9 mouse cellular contexts compared by ENCODE assay signal in genomic region chr14:61045446-61046090, GRCm38 (mm10). TPM values are rescaled to one million over a fixed set of nuclear protein-coding genes. Genes with fewer than 3 reads are reported as not detected.
A peak's percentile ranks its signal among the peaks of the same experiment; 100 is the strongest.
DNase-seq lines count a peak whose midpoint lies in the region; ATAC-seq lines count a peak whose summit lies in the region.
"Had no signal": no experiment of that assay in that cellular context is flagged by ENCODE, and none has a peak within 500 bp of the region (broad histone marks: within the 10 kb centered on the region; RNA-seq: fewer than 3 reads in every experiment).

No protein-coding gene starts in this region.

- no peak for ATAC-seq in embryonic facial prominence, embryonic 15.5 days (ENCODE audit: insufficient number of reproducible peaks, low FRiP score, low TSS enrichment, low read depth)
- ATAC-seq in hindbrain, embryonic 12.5 days (ENCODE audit: low FRiP score): no peak; the same call in 1 of the 2 replicates

- peak overlapping the region; percentile 48 for H3K4me3 ChIP-seq in embryonic facial prominence, embryonic 15.5 days (replicated peaks)
- peak overlapping the region; percentile 44 for H3K4me3 ChIP-seq in hindbrain, embryonic 12.5 days

- peak overlapping the region; percentile 79 for H3K4me2 ChIP-seq in embryonic facial prominence, embryonic 15.5 days (replicated peaks)
- H3K4me2 ChIP-seq in hindbrain, embryonic 12.5 days (replicated peaks): peak overlapping the region; percentile 81

- intact Hi-C loops in heart, postnatal 25 days (cut with DNase I): no loop called here
- intact Hi-C loops in left cerebral cortex, postnatal 25 days (cut with DNase I): loop anchor here (1.0 kb wide), 1 partner anchor 8 kb away; no protein-coding TSS in a partner anchor

- DNase-seq in heart, adult 11 months: peak; percentile 92
- DNase-seq in heart, postnatal 25 days (ENCODE audit: low spot score): no peak
- peak; percentile 33 for DNase-seq in lung, postnatal 14 days
- DNase-seq in right cerebral cortex, postnatal 14 days: no peak
- DNase-seq in left cerebral cortex, postnatal 25 days (ENCODE audit: low spot score in 2 of 2): no peak
- no peak for DNase-seq in layer of hippocampus, postnatal 10 days (ENCODE audit: low spot score in 2 of 2)

- H3K27me3 ChIP-seq in embryonic facial prominence, embryonic 15.5 days: no peaks in the 10 kb centered on the region
- H3K27me3 ChIP-seq in hindbrain, embryonic 12.5 days: peaks cover 5% of the 10 kb centered on the region; the same call in 1 of the 2 replicates

- H3K4me1 ChIP-seq in embryonic facial prominence, embryonic 15.5 days: peaks cover 28% of the 10 kb centered on the region
- H3K4me1 ChIP-seq in hindbrain, embryonic 12.5 days: peaks cover 29% of the 10 kb centered on the region

- no peaks in the 10 kb centered on the region for H3K9me3 ChIP-seq in embryonic facial prominence, embryonic 15.5 days (replicated peaks)
- no peaks in the 10 kb centered on the region for H3K9me3 ChIP-seq in hindbrain, embryonic 12.5 days (replicated peaks)

- no peaks in the 10 kb centered on the region for H3K36me3 ChIP-seq in embryonic facial prominence, embryonic 15.5 days
- no peaks in the 10 kb centered on the region for H3K36me3 ChIP-seq in hindbrain, embryonic 12.5 days

- H3K27ac ChIP-seq in embryonic facial prominence, embryonic 15.5 days (replicated peaks): peak overlapping the region; percentile 92
- peak overlapping the region; percentile 75 for H3K27ac ChIP-seq in hindbrain, embryonic 12.5 days
- H3K27ac ChIP-seq: macrophage had no signal

- WGBS in embryonic facial prominence, embryonic 15.5 days: 1% methylated on average over 19 of the region's 19 CpGs
- WGBS in hindbrain, embryonic 12.5 days: under 1% methylated on average over 19 of the region's 19 CpGs

- H3K9ac ChIP-seq in embryonic facial prominence, embryonic 15.5 days: peak overlapping the region; percentile 51
- peak overlapping the region; percentile 52 for H3K9ac ChIP-seq in hindbrain, embryonic 12.5 days

RNA-seq across cellular contexts. Expression of gene Tnfrsf19, which starts 0.7 kb away (rescaled TPM):
- total RNA-seq in heart, postnatal 25 days (2021): 1 to 10 TPM; 3.8 to 4.9 TPM
- polyA plus RNA-seq in embryonic facial prominence, embryonic 15.5 days (2015; fragmentation: Nextera tagmentation; extraction: Ambion mirVana): 99.6 and 104 TPM in 2 replicates
- 55.8 and 57.2 TPM in 2 replicates for polyA plus RNA-seq in hindbrain, embryonic 12.5 days (2016; fragmentation: Nextera tagmentation; extraction: Ambion mirVana)
- total RNA-seq in left cerebral cortex, postnatal 25 days (2021): 10 to 100 TPM; 55.7 to 64.8 TPM
- 10 to 100 TPM; 75.9 to 87.9 TPM for total RNA-seq in layer of hippocampus, postnatal 10 days (2021)
- polyA plus RNA-seq: macrophage had no signal

Comparison
In these comparisons a context has a peak if more than half of its experiments do, and no peak if none do; other contexts are left out.
1. DNase-seq: peak in heart, adult 11 months (single experiment) and lung, postnatal 14 days (single experiment); none in heart, postnatal 25 days (single experiment), right cerebral cortex, postnatal 14 days (single experiment), left cerebral cortex, postnatal 25 days (0 of 2) and layer of hippocampus, postnatal 10 days (0 of 2).
2. RNA of gene Tnfrsf19, which starts 0.7 kb away (total RNA-seq): 75.9 to 87.9 TPM in layer of hippocampus, postnatal 10 days and 55.7 to 64.8 TPM in left cerebral cortex, postnatal 25 days; 3.8 to 4.9 TPM in heart, postnatal 25 days; every median in the first group is over 4 times any median in the second.